Mouse (Mus musculus): ENCODE measurements around the gene Ptf1a. TPM values are rescaled to one million over a fixed set of nuclear protein-coding genes. Genes with fewer than 3 reads are reported as not detected.
A peak's percentile ranks its signal among the peaks of the same experiment; 100 is the strongest.

Gene Ptf1a
- total RNA-seq (2015) (not detected in 2 replicates), total RNA-seq (2017) (not detected in 2 replicates)

- ATAC-seq (replicated peaks; ENCODE audit: poor library complexity): 0 out of 2 replicates have a peak, but pooled peaks have one; percentile 16
Measured at GRCm38 (mm10) chr2:19444931-19445831, at the start of gene Ptf1a. Ptf1a (plus strand) TSS chr2:19445663.

GRCm38 (mm10) chr2:19405409-19405808 is 40.1 kb upstream of the Ptf1a start:
- ATAC-seq (replicated peaks; ENCODE audit: poor library complexity): peak; percentile 66

GRCm38 (mm10) chr2:19406531-19406930 is 38.9 kb upstream of the Ptf1a start:
- no peak for ATAC-seq (replicated peaks; ENCODE audit: poor library complexity)

- ATAC-seq (replicated peaks; ENCODE audit: poor library complexity): peak; percentile 86
Measured at GRCm38 (mm10) chr2:19414222-19414965, 31.1 kb upstream of the Ptf1a start.

GRCm38 (mm10) chr2:19415063-19415521 is 30.4 kb upstream of the Ptf1a start:
- ATAC-seq (replicated peaks; ENCODE audit: poor library complexity): peak; percentile 92

GRCm38 (mm10) chr2:19416066-19416465 is 29.4 kb upstream of the Ptf1a start:
- no peak for ATAC-seq (replicated peaks; ENCODE audit: poor library complexity)

GRCm38 (mm10) chr2:19419686-19420345 is 25.6 kb upstream of the Ptf1a start:
- no peak for ATAC-seq (replicated peaks; ENCODE audit: poor library complexity)

- ATAC-seq (replicated peaks; ENCODE audit: poor library complexity): no peak
Measured at GRCm38 (mm10) chr2:19422226-19422625, 23.2 kb upstream of the Ptf1a start.

GRCm38 (mm10) chr2:19423086-19423485 is 22.4 kb upstream of the Ptf1a start:
- ATAC-seq (replicated peaks; ENCODE audit: poor library complexity): no peak

GRCm38 (mm10) chr2:19429031-19429430 is 16.4 kb upstream of the Ptf1a start:
- ATAC-seq (replicated peaks; ENCODE audit: poor library complexity): peak; percentile 90

GRCm38 (mm10) chr2:19429691-19430690 is 15.5 kb upstream of the Ptf1a start:
- ATAC-seq (replicated peaks; ENCODE audit: poor library complexity): no peak

GRCm38 (mm10) chr2:19430746-19431145 is 14.7 kb upstream of the Ptf1a start:
- no peak for ATAC-seq (replicated peaks; ENCODE audit: poor library complexity)

- 0 out of 2 replicates have a peak, but pooled peaks have one; percentile 34 for ATAC-seq (replicated peaks; ENCODE audit: poor library complexity)
Measured at GRCm38 (mm10) chr2:19431186-19431585, 14.3 kb upstream of the Ptf1a start.

GRCm38 (mm10) chr2:19431614-19432323 is 13.7 kb upstream of the Ptf1a start:
- ATAC-seq (replicated peaks; ENCODE audit: poor library complexity): no peak

- no peak for ATAC-seq (replicated peaks; ENCODE audit: poor library complexity)
Measured at GRCm38 (mm10) chr2:19444346-19444745, 1.1 kb upstream of the Ptf1a start.

GRCm38 (mm10) chr2:19445871-19446501 is 523 bp downstream of the Ptf1a start:
- ATAC-seq (replicated peaks; ENCODE audit: poor library complexity): no peak

- no peak for ATAC-seq (replicated peaks; ENCODE audit: poor library complexity)
Measured at GRCm38 (mm10) chr2:19446746-19447145, 1.3 kb downstream of the Ptf1a start.

- ATAC-seq (replicated peaks; ENCODE audit: poor library complexity): peak; percentile 41
Measured at GRCm38 (mm10) chr2:19448042-19448700, 2.7 kb downstream of the Ptf1a start.
